Mouse (Mus musculus) right cerebral cortex, postnatal 36 days (tissue): ENCODE results near the gene C1rl.
"Not testable (repeated sequence)": the region's sequence is repeated elsewhere in the genome, so short reads cannot be mapped to it uniquely, and the experiment has no call there.

ENCODE experiments used
- DNase-seq, 2 experiments: peaks; one replicate each; pipeline ENCODE4 v3.0.0; 2022; ENCODE audit warnings: low spot score in 2 of 2, mixed read lengths in 1 of 2

Gene C1rl

GRCm38 (mm10) chr6:124505028-124505427 lies 12.1 kb downstream of the C1rl start:
- no peak for DNase-seq

- DNase-seq, result no peak
Observed at GRCm38 (mm10) chr6:124506991-124507390, 14.1 kb downstream of the C1rl start.

GRCm38 (mm10) chr6:124508292-124508691 lies 15.4 kb downstream of the C1rl start:
- peak in 1 of 2 experiments; percentile 23 for DNase-seq

- not testable (repeated sequence) for DNase-seq
Observed at GRCm38 (mm10) chr6:124509192-124509591, 16.3 kb downstream of the C1rl start.

DNA sequence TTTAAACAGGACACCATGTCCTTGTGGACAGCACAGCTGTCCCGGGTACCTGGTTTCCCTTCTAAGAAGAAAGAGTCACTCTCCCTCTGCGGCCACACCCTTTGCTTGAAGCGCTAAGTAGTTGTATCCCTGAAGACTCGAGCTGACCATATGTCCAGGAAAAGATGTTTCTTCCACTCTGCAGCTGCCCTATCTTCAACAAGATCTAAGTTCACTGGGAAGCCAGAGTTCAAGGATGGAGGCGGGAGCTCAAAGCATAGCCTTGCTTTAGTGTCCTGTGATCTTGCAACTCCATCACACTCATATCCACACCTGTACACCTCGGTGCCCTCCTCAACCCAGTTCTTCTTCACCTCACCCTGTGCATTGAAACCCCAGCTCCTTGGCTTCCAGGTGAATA lies 19.0 kb downstream of the C1rl start:
- no peak for DNase-seq

- peak in 1 of 2 experiments; percentile 16 for DNase-seq
Observed at GRCm38 (mm10) chr6:124512355-124512836, 19.5 kb downstream of the C1rl start, which contains the start of gene C1ra. Gene C1ra (plus strand): TSS chr6:124512405.

DNA sequence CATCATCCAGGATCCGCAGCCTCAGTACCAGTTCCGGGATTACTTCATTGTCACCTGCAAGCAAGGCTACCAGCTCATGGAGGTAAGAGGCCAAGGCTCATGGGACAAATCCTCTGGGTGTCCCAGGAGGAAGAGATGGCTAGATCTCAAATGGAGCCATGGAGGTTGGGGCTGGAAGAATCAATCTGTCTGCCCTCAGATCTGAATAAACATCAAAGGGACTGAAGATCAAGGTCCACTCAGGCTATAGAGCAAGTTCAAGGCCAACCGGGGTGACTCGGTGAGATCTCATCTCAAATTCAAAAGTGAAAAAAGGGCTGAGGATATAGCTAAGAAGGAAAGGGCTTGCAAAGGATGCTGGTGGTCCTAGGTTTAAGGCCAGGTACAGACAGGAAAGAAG lies 24.8 kb downstream of the C1rl start:
- DNase-seq, result not testable (repeated sequence)

DNA sequence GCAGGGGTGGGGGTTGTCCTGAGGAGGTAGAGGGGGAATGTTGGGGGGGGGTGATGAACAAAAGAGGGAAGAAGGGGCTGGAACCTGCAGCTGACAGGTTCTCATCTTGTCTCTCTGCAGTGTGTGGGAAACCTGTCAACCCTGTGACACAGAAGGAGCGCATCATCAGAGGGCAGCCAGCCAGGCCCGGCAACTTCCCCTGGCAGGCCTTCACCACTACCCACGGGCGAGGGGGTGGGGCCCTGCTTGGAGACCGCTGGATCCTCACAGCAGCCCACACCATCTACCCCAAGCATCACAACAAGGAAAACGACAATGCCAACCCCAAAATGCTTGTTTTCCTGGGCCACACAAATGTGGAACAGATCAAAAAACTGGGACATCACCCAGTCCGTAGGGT lies 29.2 kb downstream of the C1rl start:
- DNase-seq, result peak; percentile 49 to 52

GRCm38 (mm10) chr6:124527881-124528280 lies 35.0 kb downstream of the C1rl start:
- no peak for DNase-seq

GRCm38 (mm10) chr6:124531077-124531476 lies 38.2 kb downstream of the C1rl start:
- DNase-seq, result no peak

- not testable (repeated sequence) for DNase-seq
Observed at GRCm38 (mm10) chr6:124536125-124536829, 43.4 kb downstream of the C1rl start.

DNA sequence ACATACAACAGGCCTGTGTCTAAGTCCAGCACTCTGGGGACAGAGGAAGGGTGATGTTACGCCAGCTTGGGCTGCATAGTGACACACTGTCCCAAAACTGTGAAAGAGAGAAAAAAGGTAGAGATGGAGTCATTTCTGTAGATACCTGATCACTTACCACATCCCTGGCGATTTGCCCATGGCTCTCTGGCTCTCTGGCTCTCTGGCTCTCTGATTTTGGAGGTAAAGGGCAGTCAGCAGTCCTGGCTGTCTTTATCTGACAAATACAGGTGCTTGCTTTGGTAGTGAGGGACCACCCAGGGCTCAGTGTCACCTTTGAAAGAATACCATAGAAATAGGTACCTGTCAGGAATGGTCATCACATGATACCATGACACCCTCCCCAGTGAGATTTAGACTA lies 48.3 kb downstream of the C1rl start:
- not testable (repeated sequence) for DNase-seq

- DNase-seq, result peak in 1 of 2 experiments; percentile 4
Observed at GRCm38 (mm10) chr6:124542284-124542683, 49.4 kb downstream of the C1rl start, which contains the start of gene C1s1. Gene C1s1 (minus strand): TSS chr6:124542359.

DNA sequence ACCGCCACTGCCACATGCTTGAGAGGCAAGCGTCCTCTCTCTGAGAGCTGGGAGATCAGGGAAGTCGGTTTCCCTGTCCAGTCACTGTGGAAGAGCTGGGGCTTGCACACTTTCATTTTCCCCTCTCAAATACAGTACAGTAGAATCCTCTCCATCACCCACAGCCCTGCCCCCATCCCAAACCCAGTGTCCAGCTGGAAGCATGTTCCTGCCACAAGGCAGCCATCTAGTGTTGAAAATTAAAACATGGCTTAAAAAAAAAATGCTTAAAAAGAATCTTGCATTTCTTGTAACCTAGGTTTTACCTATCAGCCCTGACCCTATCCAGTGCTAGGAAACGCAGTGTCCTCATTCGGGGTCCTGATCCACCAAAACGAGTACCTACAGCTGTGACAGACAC lies 51.6 kb downstream of the C1rl start:
- no peak for DNase-seq

GRCm38 (mm10) chr6:124545425-124545824 lies 52.5 kb downstream of the C1rl start:
- DNase-seq, result no peak

DNA sequence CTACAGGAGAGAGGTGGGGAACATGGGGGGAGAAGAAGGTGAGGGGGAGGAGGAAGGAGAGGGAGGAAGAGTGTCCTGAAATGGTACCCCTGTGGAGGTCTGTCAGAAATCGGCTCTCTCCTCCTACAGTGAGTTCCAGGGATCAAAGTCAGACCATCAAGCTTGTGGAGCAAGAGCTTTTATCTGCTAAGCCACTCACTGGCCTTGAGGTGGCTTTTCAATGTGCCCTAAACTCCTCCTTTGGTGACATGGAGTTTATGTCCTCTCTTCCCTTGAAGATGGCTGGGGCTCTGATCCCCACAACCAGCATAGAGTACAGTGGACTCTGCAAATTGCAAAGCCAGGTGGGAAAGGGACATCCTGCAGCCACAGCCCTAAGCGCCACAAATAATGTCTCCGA lies 55.1 kb downstream of the C1rl start:
- not testable (repeated sequence) for DNase-seq

GRCm38 (mm10) chr6:124549023-124549550 lies 56.2 kb downstream of the C1rl start:
- DNase-seq, result no peak

GRCm38 (mm10) chr6:124552766-124553165 lies 59.9 kb downstream of the C1rl start:
- no peak for DNase-seq

DNA sequence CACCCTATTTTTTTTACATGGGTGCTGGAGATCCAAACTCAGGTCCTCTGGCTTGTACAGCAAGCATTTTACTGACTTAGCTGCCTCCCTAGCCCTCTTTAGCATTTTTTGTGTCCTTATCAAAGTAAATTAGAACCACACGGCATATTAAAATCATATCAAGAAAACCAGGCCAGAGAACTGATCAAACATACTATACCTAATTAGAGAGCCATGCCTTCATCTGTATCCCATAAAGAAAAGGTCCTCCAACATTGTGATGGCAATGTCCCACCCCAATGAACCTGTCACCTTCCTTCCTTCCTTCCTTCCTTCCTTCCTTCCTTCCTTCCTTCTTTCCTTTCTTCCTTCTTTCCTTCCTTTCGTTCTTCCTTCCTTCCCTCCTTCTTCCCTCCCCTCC lies 63.0 kb downstream of the C1rl start:
- not testable (repeated sequence) for DNase-seq
